Mouse (Mus musculus) neural tube, embryonic 15.5 days (tissue): ENCODE results near the gene P2ry6. TPM values are rescaled to one million over a fixed set of nuclear protein-coding genes. Genes with fewer than 3 reads are reported as not detected.

Experiments
- polyA plus RNA-seq: library from polyadenylated mRNA; unstranded; fragments of >200 nt; fragmentation: Nextera tagmentation; extraction: Ambion mirVana; gene quantifications from 2 replicates; pipeline ENCODE4 v1.2.1, GENCODE M21; 2015

P2ry6 gene
- polyA plus RNA-seq, 1 experiment from 2014 or later = 4.1 TPM

Other genes with a start within 250 kb of the P2ry6 start
- 5.9 and 6.3 TPM in 2 replicates for gene Relt, start 111.2 kb downstream of the P2ry6 start, polyA plus RNA-seq
- gene Arhgef17, start 42.5 kb downstream of the P2ry6 start, polyA plus RNA-seq = 12.2 and 12.9 TPM in 2 replicates
- 0.81 and 1.5 TPM in 2 replicates for gene P2ry2, start 38.2 kb upstream of the P2ry6 start, polyA plus RNA-seq
- 35.9 and 39.4 TPM in 2 replicates for gene Fchsd2, start 118.2 kb upstream of the P2ry6 start, polyA plus RNA-seq